Mouse (Mus musculus): ENCODE results near the gene Amn.

The Amn gene

DNA sequence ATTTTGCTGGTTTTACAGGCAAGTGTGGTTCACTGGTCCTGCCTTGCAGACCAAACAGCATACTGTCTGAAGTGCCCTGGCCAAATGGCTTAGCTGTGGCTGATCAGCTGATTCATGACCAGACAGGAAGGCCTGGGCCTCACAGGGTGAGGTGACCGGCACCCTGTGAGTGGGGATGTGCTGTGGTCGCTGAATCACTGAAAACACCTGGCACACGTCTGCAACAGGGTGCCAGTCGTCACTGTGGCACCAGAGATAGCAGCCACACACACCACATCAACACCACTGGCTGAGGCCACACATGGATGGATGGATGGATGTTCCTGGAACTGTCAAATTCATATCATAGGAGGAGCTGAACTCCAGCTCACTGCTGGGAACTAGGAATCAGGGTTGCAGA is 52.5 kb downstream of the Amn start:
- no peak for DNase-seq (ENCODE audit: low spot score)

DNA sequence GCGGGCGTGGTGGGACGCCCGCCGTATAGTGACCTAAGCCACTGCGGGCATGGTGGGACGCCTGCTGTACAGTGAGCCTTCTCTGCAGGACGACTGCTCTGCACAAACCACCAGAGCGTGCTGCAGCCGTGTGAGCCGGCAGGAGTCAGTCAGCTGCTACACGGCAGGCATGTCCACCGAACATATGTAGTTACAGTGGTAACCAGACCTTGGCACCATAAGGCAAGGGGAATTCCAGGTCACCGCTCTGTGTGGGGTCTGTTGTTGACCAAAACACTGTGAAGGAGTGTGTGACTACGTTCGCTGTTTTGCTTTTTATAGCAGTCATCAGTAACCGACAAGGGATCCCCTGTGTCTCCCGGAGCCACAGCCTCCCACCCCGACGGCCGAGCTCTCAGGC is 53.6 kb downstream of the Amn start:
- DNase-seq (ENCODE audit: low spot score) = no peak

DNA sequence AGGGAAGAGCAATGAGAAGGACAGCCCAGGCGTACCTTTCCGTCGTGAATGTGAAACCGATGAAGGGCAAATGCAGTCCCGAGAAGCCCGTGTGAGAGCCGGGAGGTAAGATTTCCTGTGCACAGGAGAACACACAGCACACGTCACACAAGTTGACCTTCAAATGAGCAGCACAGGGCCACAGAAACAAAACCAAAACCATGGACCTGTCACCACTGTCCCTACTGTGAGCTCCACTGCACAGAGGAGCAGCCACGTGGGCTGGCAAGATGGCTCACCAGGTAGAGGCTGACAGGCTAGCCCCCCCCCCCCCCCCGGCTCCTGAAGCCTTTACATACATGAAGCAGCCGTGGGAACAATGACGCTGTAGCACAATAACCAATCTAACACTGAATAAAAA is 54.1 kb downstream of the Amn start:
- DNase-seq (ENCODE audit: low spot score) = no peak

DNA sequence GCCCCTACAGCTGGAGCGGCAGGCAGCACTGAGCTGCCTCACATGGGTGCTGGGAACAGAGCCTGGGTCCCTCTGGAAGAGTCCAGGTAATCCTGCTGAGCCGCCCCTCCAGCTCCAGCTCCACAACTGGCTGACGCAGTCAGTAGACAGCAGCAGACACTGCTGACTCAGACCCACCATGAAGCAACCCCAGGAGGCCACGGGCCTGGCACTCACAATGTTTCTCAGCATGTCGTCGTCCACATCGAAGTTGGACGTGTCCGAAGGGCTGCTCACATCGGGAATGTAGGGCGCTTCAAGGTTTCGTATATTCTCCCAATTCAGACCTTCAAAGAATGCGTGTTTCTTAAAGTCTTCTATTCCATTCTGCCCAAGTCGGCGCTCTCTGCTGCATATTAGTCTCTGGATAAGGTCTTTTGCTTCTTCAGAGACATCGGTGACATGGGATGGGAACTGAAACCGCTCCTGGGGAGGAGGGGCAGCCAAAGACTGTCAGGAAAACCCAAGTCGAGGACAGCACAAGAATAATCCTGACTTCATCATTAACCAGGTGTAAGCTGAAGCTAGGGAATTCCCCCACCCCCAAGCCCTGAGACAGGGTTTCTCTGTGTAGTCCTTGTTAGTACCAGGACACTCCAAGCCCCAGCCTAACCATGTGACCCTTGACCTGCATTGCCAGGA is 55.0 kb downstream of the Amn start:
- no peak for DNase-seq (ENCODE audit: low spot score)

Data from ovary, postnatal 14 days (tissue).